Mouse (Mus musculus): ENCODE measurements around the gene D13Ertd608e. TPM values are rescaled to one million over a fixed set of nuclear protein-coding genes. Genes with fewer than 3 reads are reported as not detected.

The D13Ertd608e gene
- polyA plus RNA-seq, 1 experiment = not detected

Other genes starting within 250 kb of the D13Ertd608e start
- gene Ccl28, start 212.2 kb upstream of the D13Ertd608e start, polyA plus RNA-seq (2012; rRNA removed) = 0.24 and 0.47 TPM in 2 replicates
- 148 and 162 TPM in 2 replicates for gene Hmgcs1, start 145.6 kb upstream of the D13Ertd608e start, polyA plus RNA-seq (2012; rRNA removed)
- 4.3 and 4.7 TPM in 2 replicates for gene Nim1k, start 80.1 kb upstream of the D13Ertd608e start, polyA plus RNA-seq (2012; rRNA removed)
- 24.5 and 26.1 TPM in 2 replicates for gene Zfp131, start 45.1 kb upstream of the D13Ertd608e start, polyA plus RNA-seq (2012; rRNA removed)
- not detected in 2 replicates for gene AF067063, start 5.8 kb upstream of the D13Ertd608e start, polyA plus RNA-seq (2012; rRNA removed)
- not detected in 2 replicates for gene Tcstv1, start 58.8 kb downstream of the D13Ertd608e start, polyA plus RNA-seq (2012; rRNA removed)
- not detected in 2 replicates for gene Gm21761, start 93.3 kb downstream of the D13Ertd608e start, polyA plus RNA-seq (2012; rRNA removed)
- gene B020031M17Rik, start 114.8 kb downstream of the D13Ertd608e start, polyA plus RNA-seq (2012; rRNA removed) = not detected in 2 replicates
- gene Gm36079, start 191.0 kb downstream of the D13Ertd608e start, polyA plus RNA-seq (2012; rRNA removed) = not detected in 2 replicates
- 0.06 TPM in 1 of 2 replicates, not detected in the other for gene Gm21188, start 216.2 kb downstream of the D13Ertd608e start, polyA plus RNA-seq (2012; rRNA removed)

Measured in cerebellum, adult 2 months (tissue).